Mouse (Mus musculus) liver, embryonic 14.5 days (tissue): Measurements from ENCODE around the gene 4933428G20Rik. TPM values are rescaled to one million over a fixed set of nuclear protein-coding genes. Genes with fewer than 3 reads are reported as not detected.

Experiments used
- ATAC-seq: fragments of 200-750 bp; cut with Nextera tagmentation; 2 replicates; pipeline ENCODE4 v1.8.0; 2017; ENCODE audit warnings: moderate number of reproducible peaks, mild to moderate bottlenecking, moderate library complexity; ENCODE audit not compliant: insufficient read depth
- DNase-seq, 3 experiments: peaks; one replicate each; pipeline ENCODE4 v3.0.0-alpha.2; 2012 to 2013; ENCODE audit warnings: low read depth in 3 of 3, low spot score in 3 of 3
- H3K27ac ChIP-seq: fragments of 300-500 bp; sonication (generic); 2 replicates; pipeline ENCODE4 v1.5.1; 2014; ENCODE audit warnings: moderate library complexity, mild to moderate bottlenecking, control low read depth, inconsistent platforms
- H3K27me3 ChIP-seq: fragments of 300-500 bp; sonication (generic); 2 replicates; pipeline ENCODE4 v1.6.1; 2014; ENCODE audit warnings: mild to moderate bottlenecking, low read length, moderate library complexity; ENCODE audit not compliant: control insufficient read depth, insufficient read depth
- H3K36me3 ChIP-seq: fragments of 300-500 bp; sonication (generic); replicated peaks from 2 replicates; pipeline ENCODE4 v1.6.1; 2014; ENCODE audit warnings: low read depth; ENCODE audit not compliant: control insufficient read depth, insufficient read depth
- H3K4me1 ChIP-seq, 2 experiments: fragments of 200-500 bp in 1 of 2; fragments of 300-500 bp in 1 of 2; sonication (generic) in 1 of 2; replicated peaks; 2 replicates each; pipeline ENCODE4 v1.6.1; 2012 to 2014; ENCODE audit warnings: antibody characterized with exemption in 1 of 2, inconsistent platforms in 1 of 2, low read length in 1 of 2; ENCODE audit not compliant: control insufficient read depth in 2 of 2, insufficient read depth in 2 of 2
- H3K4me2 ChIP-seq: fragments of 300-500 bp; sonication (generic); 2 replicates; pipeline ENCODE4 v1.6.1; 2014; ENCODE audit warnings: low read depth, mild to moderate bottlenecking, control low read depth, moderate library complexity
- H3K4me3 ChIP-seq, 2 experiments: fragments of 200-500 bp in 1 of 2; fragments of 300-500 bp in 1 of 2; sonication (generic) in 1 of 2; 2 replicates each; pipeline ENCODE4 v1.5.1; 2012 to 2014; ENCODE audit warnings: low read depth in 2 of 2, low read length in 2 of 2, mild to moderate bottlenecking in 2 of 2, control low read depth in 1 of 2, inconsistent platforms in 1 of 2, moderate library complexity in 1 of 2; ENCODE audit not compliant: insufficient read depth in 1 of 2
- H3K9ac ChIP-seq: fragments of 300-500 bp; sonication (generic); replicated peaks from 2 replicates; pipeline ENCODE4 v1.6.1; 2014; ENCODE audit warnings: mild to moderate bottlenecking, control low read depth, moderate library complexity
- H3K9me3 ChIP-seq: fragments of 300-500 bp; sonication (generic); 2 replicates; pipeline ENCODE4 v1.6.1; 2016; ENCODE audit warnings: low read length, mixed read lengths; ENCODE audit not compliant: control insufficient read depth
- CTCF ChIP-seq: IDR thresholded peaks from 2 replicates; pipeline ENCODE4 v1.5.1; 2016; ENCODE audit warnings: antibody characterized with exemption, low read depth, control low read depth
- EP300 ChIP-seq: IDR thresholded peaks from 2 replicates; pipeline ENCODE4 v1.6.1; 2016; ENCODE audit warnings: antibody characterized with exemption, low read depth
- WGBS: fragments of 180-500 bp; shearing (Covaris S2); extraction: QIAGEN DNeasy Blood & Tissue Kit; methylation state at CpG from one replicate; pipeline ENCODE4 v1.1.7; 2014; ENCODE audit not compliant: insufficient replicate concordance; 5-methylcytosine and 5-hydroxymethylcytosine counted together
- polyA plus RNA-seq, 2 experiments: library from polyadenylated mRNA; depleted of rRNA in 1 of 2; stranded (reverse) in 1 of 2; unstranded in 1 of 2; fragments of >200 nt; fragmentation: Nextera tagmentation in 1 of 2; extraction: Ambion mirVana in 1 of 2; gene quantifications; 2 replicates each; pipeline versions ENCODE4 v1.2.1 to v1.2.3; 2012 to 2014

Gene 4933428G20Rik
- polyA plus RNA-seq (2012; rRNA removed) (0.02 TPM in 1 of 2 replicates, not detected in the other), polyA plus RNA-seq (2014; fragmentation: Nextera tagmentation; extraction: Ambion mirVana) (not detected in 2 replicates)

- 74% methylated on average over 83 of the region's 88 CpGs for WGBS
- Histone ChIP-seq H3K9me3 (no peaks in the 10 kb centered on the region), H3K4me2 (no peak within 1 kb of the TSS), H3K4me1 (no peaks in the 10 kb centered on the region), H3K27ac (no peak within 1 kb of the TSS), H3K36me3 (peaks cover 43% of the 10 kb centered on the region), H3K27me3 (no peaks in the 10 kb centered on the region), H3K9ac (no peak within 1 kb of the TSS), H3K4me3 (no peak within 1 kb of the TSS)
- ATAC-seq (no peak), DNase-seq (no peak)
- no peak for TF ChIP-seq EP300
- no peak for TF ChIP-seq CTCF
Observed at GRCm38 (mm10) chr11:97499865-97500719, at the start of gene 4933428G20Rik. Gene 4933428G20Rik (minus strand): TSS chr11:97500340.

GRCm38 (mm10) chr11:97548757-97549156, 48.6 kb upstream of the 4933428G20Rik start:
- H3K27me3 ChIP-seq = peaks cover 74% of the 10 kb centered on the region
- 39% methylated on average over 8 of the region's 8 CpGs for WGBS

GRCm38 (mm10) chr11:97547957-97548706, 48.0 kb upstream of the 4933428G20Rik start:
- DNase-seq = no peak
- Histone ChIP-seq H3K4me1 (no peaks in the 10 kb centered on the region), H3K4me2 (no peak overlapping the region), H3K9me3 (no peaks in the 10 kb centered on the region), H3K27ac (no peak overlapping the region), H3K36me3 (no peaks in the 10 kb centered on the region), H3K27me3 (peaks cover 74% of the 10 kb centered on the region), H3K4me3 (no peak overlapping the region), H3K9ac (no peak overlapping the region)
- ATAC-seq = no peak
- 34% methylated on average over 12 of the region's 12 CpGs for WGBS
- no peak for TF ChIP-seq EP300
- no peak for TF ChIP-seq CTCF

More at GRCm38 (mm10) chr11:97548757-97549156, 48.6 kb upstream of the 4933428G20Rik start:
- TF ChIP-seq EP300 = no peak
- no peak for TF ChIP-seq CTCF
- Histone ChIP-seq H3K36me3 (no peaks in the 10 kb centered on the region), H3K9ac (no peak overlapping the region), H3K4me1 (no peaks in the 10 kb centered on the region), H3K27ac (no peak overlapping the region), H3K4me3 (no peak overlapping the region), H3K4me2 (no peak overlapping the region), H3K9me3 (no peaks in the 10 kb centered on the region)
- ATAC-seq (no peak), DNase-seq (no peak)

GRCm38 (mm10) chr11:97546804-97547411, 46.8 kb upstream of the 4933428G20Rik start:
- DNase-seq (no peak), ATAC-seq (no peak)
- Histone ChIP-seq H3K27me3 (peaks cover 70% of the 10 kb centered on the region), H3K4me2 (peak overlapping the region; percentile 57), H3K4me1 (no peaks in the 10 kb centered on the region), H3K9me3 (no peaks in the 10 kb centered on the region), H3K36me3 (no peaks in the 10 kb centered on the region), H3K27ac (no peak overlapping the region), H3K4me3 (peak overlapping the region; percentile 7 to 39; a peak in 3 of 4 replicates), H3K9ac (no peak overlapping the region)
- TF ChIP-seq EP300 (no peak), CTCF (no peak)
- under 1% methylated on average over 63 of the region's 73 CpGs for WGBS
